Mouse (Mus musculus): ENCODE data around the gene Vezf1. TPM values are rescaled to one million over a fixed set of nuclear protein-coding genes. Genes with fewer than 3 reads are reported as not detected.

Gene Vezf1
- total RNA-seq (2012; rRNA removed) (8.0 and 9.5 TPM in 2 replicates), polyA plus RNA-seq (2012; ENCODE audit: insufficient read depth in 1 of 2, insufficient read length in 2 of 2, low read depth in 1 of 2, low replicate concordance in 2 of 2, missing spikeins in 1 of 2) (10 to 100 TPM in 1 of 2 experiments, not detected in 1; 20.8 TPM)

GRCm38 (mm10) chr11:88067586-88068410 is at the start of gene Vezf1:
Vezf1 (plus strand) TSS chr11:88068279.
- H3K4me1 ChIP-seq (ENCODE audit: control insufficient read depth in 1 of 2, insufficient read depth in 2 of 2, low read length in 2 of 2) = peaks cover 14 to 18% of the 10 kb centered on the region in 2 experiments
- peak within 1 kb of the TSS; percentile 93 for H3K9ac ChIP-seq (ENCODE audit: control insufficient read depth, low read depth, low read length, poor library complexity, severe bottlenecking)
- no peaks in the 10 kb centered on the region for H3K9me3 ChIP-seq (replicated peaks; ENCODE audit: insufficient read depth, low read length)
- peak within 1 kb of the TSS; percentile 89 to 99 for H3K4me3 ChIP-seq (ENCODE audit: control insufficient read depth in 1 of 2, insufficient read depth in 1 of 2, low read depth in 2 of 2, low read length in 2 of 2)
- H3K79me2 ChIP-seq (ENCODE audit: control insufficient read depth, insufficient read depth, low read length, poor library complexity) = peaks cover 36% of the 10 kb centered on the region
- DNase-seq (ENCODE audit: low read depth, low spot score) = peak; percentile 85
- TF ChIP-seq UBTF (IDR thresholded peaks at IDR 0.05; ENCODE audit: borderline replicate concordance, insufficient read depth, low read depth, low read length) = no peak
- peak; percentile 54 for TF ChIP-seq NELFE (IDR thresholded peaks at IDR 0.05; ENCODE audit: low read depth, low read length)
- no peak for TF ChIP-seq JUND (IDR thresholded peaks at IDR 0.05; ENCODE audit: low read depth, low read length)
- TF ChIP-seq ELF1 (IDR thresholded peaks at IDR 0.05; ENCODE audit: low read depth, low read length) = peak; percentile 59
- TF ChIP-seq SIN3A (IDR thresholded peaks at IDR 0.05; ENCODE audit: low read length) = peak; percentile 32; the same call in 1 of the 2 replicates
- no peak for TF ChIP-seq USF1 (IDR thresholded peaks at IDR 0.05; ENCODE audit: low read depth, low read length)
- no peak for TF ChIP-seq ZMIZ1 (IDR thresholded peaks at IDR 0.05; ENCODE audit: low read depth, low read length)
- TF ChIP-seq POLR2AphosphoS2 (IDR thresholded peaks at IDR 0.05; ENCODE audit: low read length) = no peak; the same call in 1 of the 2 replicates
- no peak for TF ChIP-seq ZNF384 (IDR thresholded peaks at IDR 0.05; ENCODE audit: low read depth, low read length)
- no peak for TF ChIP-seq EP300 (IDR thresholded peaks at IDR 0.05; ENCODE audit: low read depth in 1 of 2, low read length in 2 of 2)
- TF ChIP-seq MXI1 (IDR thresholded peaks at IDR 0.05; ENCODE audit: low read depth, low read length) = peak; percentile 89
- TF ChIP-seq HCFC1 (IDR thresholded peaks at IDR 0.05; ENCODE audit: low read depth, low read length) = peak; percentile 63
- no peak for TF ChIP-seq POLR2AphosphoS5 (IDR thresholded peaks at IDR 0.05; ENCODE audit: borderline replicate concordance, low read depth, low read length)
- 0 out of 6 replicates have a peak, but pooled peaks of 1 of the 3 experiments have one; percentile 3 for TF ChIP-seq CTCF (IDR thresholded peaks at IDR 0.05 in 2 of 3, conservative IDR thresholded peaks at IDR 0.05 in 1 of 3; ENCODE audit: control insufficient read depth in 1 of 3, insufficient read depth in 1 of 3, low read depth in 2 of 3, low read length in 3 of 3, poor library complexity in 1 of 3, severe bottlenecking in 1 of 3)
- TF ChIP-seq MAFK (IDR thresholded peaks at IDR 0.05; ENCODE audit: borderline replicate concordance, low read depth, low read length) = no peak
- no peak for TF ChIP-seq E2F4 (IDR thresholded peaks at IDR 0.05; ENCODE audit: borderline replicate concordance, low read depth, low read length)
- no peak for TF ChIP-seq CHD2 (IDR thresholded peaks at IDR 0.05; ENCODE audit: low read length)
- TF ChIP-seq RCOR1 (IDR thresholded peaks at IDR 0.05; ENCODE audit: low read depth, low read length) = no peak
- no peak for TF ChIP-seq ZC3H11A (IDR thresholded peaks at IDR 0.05; ENCODE audit: low read depth, low read length)
- peak; percentile 76 to 78 for TF ChIP-seq POLR2A (IDR thresholded peaks at IDR 0.05; ENCODE audit: control insufficient read depth in 1 of 2, insufficient read depth in 1 of 2, low read depth in 1 of 2, low read length in 2 of 2, poor library complexity in 1 of 2)
- no peaks in the 10 kb centered on the region for H3K27me3 ChIP-seq (ENCODE audit: control insufficient read depth in 1 of 2, insufficient read depth in 2 of 2, low read length in 2 of 2)
- peak within 1 kb of the TSS; percentile 41 for H3K27ac ChIP-seq (ENCODE audit: control insufficient read depth, low read depth, low read length)
- peaks cover 0 to 21% of the 10 kb centered on the region in 2 experiments; a peak in 2 of 4 replicates for H3K36me3 ChIP-seq (ENCODE audit: control insufficient read depth in 1 of 2, insufficient read depth in 2 of 2, low read length in 2 of 2)
